ENCODE assay signal across 12 mouse cellular contexts in genomic region chr5:39257745-39258144, GRCm38 (mm10).
"Had no signal": no experiment of that assay in that cellular context is flagged by ENCODE, and none has a peak within 500 bp of the region (broad histone marks: within the 10 kb centered on the region; RNA-seq: fewer than 3 reads in every experiment).

No protein-coding gene starts in this region.

- H3K36me3 ChIP-seq: limb, embryonic 10.5 days; liver, embryonic 13.5 days; lung, embryonic 15.5 days; neural tube, embryonic 13.5 days had no signal

- H3K27ac ChIP-seq: left cerebral cortex, adult 2 months; limb, embryonic 10.5 days; liver, embryonic 13.5 days; lung, embryonic 15.5 days; neural tube, embryonic 13.5 days had no signal

- H3K27me3 ChIP-seq: liver, embryonic 13.5 days; lung, embryonic 15.5 days; neural tube, embryonic 13.5 days had no signal

- H3K4me2 ChIP-seq: liver, embryonic 13.5 days; lung, embryonic 15.5 days; midbrain, embryonic 11.5 days; neural tube, embryonic 13.5 days had no signal

- ATAC-seq: liver, postnatal 0 days; midbrain, embryonic 16.5 days had no signal

- H3K4me1 ChIP-seq: limb, embryonic 10.5 days; liver, embryonic 13.5 days; lung, embryonic 15.5 days; neural tube, embryonic 13.5 days had no signal

- H3K9ac ChIP-seq: liver, embryonic 13.5 days; liver, postnatal 0 days; lung, embryonic 15.5 days; neural tube, embryonic 13.5 days had no signal

- H3K9me3 ChIP-seq: limb, embryonic 10.5 days; liver, embryonic 13.5 days; lung, embryonic 15.5 days; neural tube, embryonic 13.5 days had no signal

- DNase-seq: kidney, adult 8-10 months; kidney, postnatal 25 days; liver, embryonic 13.5 days; liver, postnatal 0 days; right cerebral cortex, postnatal 14 days; thymus, postnatal 14 days had no signal

- H3K4me3 ChIP-seq: left cerebral cortex, adult 2 months; limb, embryonic 10.5 days; liver, embryonic 13.5 days; lung, embryonic 15.5 days; neural tube, embryonic 13.5 days had no signal
